Mouse (Mus musculus): ENCODE data around the gene Olfr1167.
"Not testable (repeated sequence)": the region's sequence is repeated elsewhere in the genome, so short reads cannot be mapped to it uniquely, and the experiment has no call there.

Olfr1167 gene

DNA sequence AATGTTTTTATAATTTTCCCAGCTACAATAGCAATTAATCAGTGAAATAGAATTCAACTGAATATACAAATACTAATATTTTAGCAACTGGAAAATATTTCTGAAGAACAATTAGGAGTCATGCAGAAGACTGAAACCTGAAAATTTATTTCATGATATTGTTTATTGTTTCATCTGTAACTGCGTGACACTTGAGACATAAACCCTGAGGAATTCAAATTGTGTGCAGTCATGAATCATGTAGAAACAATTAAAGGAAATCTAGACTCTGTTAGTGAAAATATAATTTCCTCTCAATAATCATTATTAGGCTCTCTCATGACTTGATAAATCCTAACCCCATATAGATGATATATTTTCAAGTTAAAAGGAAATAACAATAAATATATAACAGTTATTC, at the start of gene Olfr1167:
Gene Olfr1167 (minus strand): TSS at position 101 of the 400 bp plus-strand sequence.
- DNase-seq (ENCODE audit: low spot score in 2 of 2): not testable (repeated sequence)

DNA sequence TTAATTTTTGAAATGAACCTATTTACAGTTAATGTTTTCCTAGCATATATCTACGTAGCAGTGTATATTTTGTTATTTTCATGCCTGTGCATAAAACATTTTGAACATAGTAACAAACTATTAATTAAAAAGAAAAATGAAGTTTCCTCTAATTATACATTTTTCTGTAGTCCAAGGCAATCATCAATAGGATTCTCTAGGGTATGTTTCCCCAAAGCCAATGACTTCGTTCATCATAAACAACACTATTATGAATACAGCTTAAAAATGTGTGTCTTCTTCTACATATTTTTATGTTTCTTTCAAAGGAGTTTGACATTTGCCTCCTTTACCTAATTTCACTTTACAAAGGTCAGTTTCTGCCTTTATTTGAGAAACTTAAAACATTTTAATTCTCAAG, 26.6 kb upstream of the Olfr1167 start, which contains the start of gene Olfr1168:
Gene Olfr1168 (plus strand): TSS at position 301 of the 400 bp plus-strand sequence.
- DNase-seq (ENCODE audit: low spot score in 2 of 2): no peak

- no peak for DNase-seq (ENCODE audit: low spot score in 2 of 2)
Observed at GRCm38 (mm10) chr2:88128172-88128571, 26.8 kb downstream of the Olfr1167 start, which contains the start of gene Olfr1166. Gene Olfr1166 (minus strand): TSS chr2:88128272.

Data from spleen, postnatal 14 days (tissue).